Mouse (Mus musculus) CH12.LX (cell line): ENCODE measurements around the gene Rnf43. TPM values are rescaled to one million over a fixed set of nuclear protein-coding genes. Genes with fewer than 3 reads are reported as not detected.

ENCODE experiments used
- DNase-seq: peaks from one replicate; pipeline ENCODE4 v3.0.0-alpha.2; 2013; ENCODE audit errors: extremely low read depth
- H3K27ac ChIP-seq: 2 replicates; pipeline ENCODE4 v1.5.1; 2012; ENCODE audit warnings: low read depth, mild to moderate bottlenecking, control low read depth, moderate library complexity; ENCODE audit not compliant: insufficient read depth
- H3K27me3 ChIP-seq: replicated peaks from 2 replicates; pipeline ENCODE3; 2012; ENCODE audit warnings: inconsistent platforms
- H3K36me3 ChIP-seq, 2 experiments: replicated peaks in 1 of 2; 2 replicates each; pipeline versions ENCODE3 to v1.6.1; 2012; ENCODE audit warnings: inconsistent platforms in 1 of 2, low read length in 1 of 2, mild to moderate bottlenecking in 1 of 2, mixed read lengths in 1 of 2, moderate library complexity in 1 of 2; ENCODE audit not compliant: control insufficient read depth in 1 of 2, insufficient read depth in 1 of 2
- H3K4me1 ChIP-seq, 2 experiments: 2 replicates each; pipeline ENCODE4 v1.6.1; 2012; ENCODE audit warnings: inconsistent platforms in 1 of 2, moderate library complexity in 1 of 2; ENCODE audit not compliant: insufficient read depth in 2 of 2, control insufficient read depth in 1 of 2
- H3K4me2 ChIP-seq: 2 replicates; pipeline ENCODE4 v1.6.1; 2012; ENCODE audit warnings: low read depth, mild to moderate bottlenecking, control low read depth; ENCODE audit not compliant: poor library complexity, insufficient read depth, severe bottlenecking
- H3K4me3 ChIP-seq, 3 experiments: fragments of 150-350 bp in 1 of 3; sonication (generic) in 1 of 3; replicated peaks in 1 of 3; 2 replicates each; pipeline versions ENCODE3 to v1.5.1; 2011 to 2012; ENCODE audit warnings: low read depth in 2 of 3, low read length in 2 of 3, mild to moderate bottlenecking in 2 of 3, moderate library complexity in 2 of 3, control low read depth in 1 of 3, improper control_type of control experiment in 1 of 3, inconsistent platforms in 1 of 3, mixed read lengths in 1 of 3; ENCODE audit not compliant: poor library complexity in 1 of 3
- H3K79me2 ChIP-seq: replicated peaks from 2 replicates; pipeline ENCODE4 v1.6.1; 2012; ENCODE audit warnings: mild to moderate bottlenecking, moderate library complexity; ENCODE audit not compliant: control insufficient read depth, poor library complexity, insufficient read depth, severe bottlenecking; ENCODE audit errors: extremely low read depth
- H3K9ac ChIP-seq: 2 replicates; pipeline ENCODE4 v1.6.1; 2012; ENCODE audit warnings: low read depth, mild to moderate bottlenecking, control low read depth, moderate library complexity; ENCODE audit not compliant: insufficient read depth
- H3K9me3 ChIP-seq: replicated peaks from 2 replicates; pipeline ENCODE3; 2012; ENCODE audit warnings: low read length, inconsistent platforms, mixed read lengths
- CTCF ChIP-seq, 2 experiments: IDR thresholded peaks in 1 of 2; conservative IDR thresholded peaks in 1 of 2; 2 replicates each; pipeline ENCODE4 v1.5.1; 2011 to 2012; ENCODE audit warnings: low read depth in 2 of 2, low read length in 2 of 2, improper control_type of control experiment in 1 of 2, inconsistent platforms in 1 of 2, mild to moderate bottlenecking in 1 of 2, moderate library complexity in 1 of 2
- EP300 ChIP-seq: IDR thresholded peaks from 2 replicates; pipeline ENCODE4 v1.6.1; 2011; ENCODE audit warnings: low read length, improper control_type of control experiment
- ETS1 ChIP-seq: conservative IDR thresholded peaks from 2 replicates; pipeline ENCODE4 v1.6.1; 2012; ENCODE audit warnings: low read depth, mild to moderate bottlenecking, inconsistent platforms, low read length, improper control_type of control experiment, moderate library complexity
- GABPA ChIP-seq: IDR thresholded peaks from 2 replicates; pipeline ENCODE4 v1.6.1; 2012; ENCODE audit warnings: low read depth, low read length, improper control_type of control experiment, inconsistent platforms; ENCODE audit not compliant: insufficient replicate concordance
- JUN ChIP-seq: IDR thresholded peaks from 2 replicates; pipeline ENCODE4 v1.6.1; 2011; ENCODE audit warnings: low read depth, mild to moderate bottlenecking, low read length, improper control_type of control experiment, moderate library complexity; ENCODE audit not compliant: insufficient read depth
- MAFK ChIP-seq: IDR thresholded peaks from 2 replicates; pipeline ENCODE4 v1.6.1; 2011; ENCODE audit warnings: low read length, improper control_type of control experiment; ENCODE audit not compliant: insufficient replicate concordance
- MAX ChIP-seq: IDR thresholded peaks from 2 replicates; pipeline ENCODE4 v1.6.1; 2011; ENCODE audit warnings: low read length, improper control_type of control experiment
- MAZ ChIP-seq: IDR thresholded peaks from 2 replicates; pipeline ENCODE4 v1.6.1; 2012; ENCODE audit warnings: low read depth, mild to moderate bottlenecking, inconsistent platforms, low read length, improper control_type of control experiment, moderate library complexity
- POLR2A ChIP-seq: IDR thresholded peaks from 2 replicates; pipeline ENCODE4 v1.6.1; 2011; ENCODE audit warnings: low read depth, mild to moderate bottlenecking, improper control_type of control experiment, low read length
- RAD21 ChIP-seq: IDR thresholded peaks from 2 replicates; pipeline ENCODE4 v1.6.1; 2011; ENCODE audit warnings: low read depth, mild to moderate bottlenecking, low read length, improper control_type of control experiment, moderate library complexity
- SMC3 ChIP-seq: IDR thresholded peaks from 2 replicates; pipeline ENCODE4 v1.6.1; 2011; ENCODE audit warnings: low read depth, low read length, improper control_type of control experiment
- TBP ChIP-seq: conservative IDR thresholded peaks from 2 replicates; pipeline ENCODE4 v1.6.1; 2011; ENCODE audit warnings: low read depth, low read length, improper control_type of control experiment
- TCF12 ChIP-seq: IDR thresholded peaks from 2 replicates; pipeline ENCODE4 v1.6.1; 2014; ENCODE audit warnings: low read depth, mild to moderate bottlenecking, inconsistent platforms, low read length, improper control_type of control experiment
- UBTF ChIP-seq: IDR thresholded peaks from 2 replicates; pipeline ENCODE4 v1.6.1; 2012; ENCODE audit warnings: low read depth, mild to moderate bottlenecking, inconsistent platforms, low read length, improper control_type of control experiment, moderate library complexity
- USF1 ChIP-seq: IDR thresholded peaks from 2 replicates; pipeline ENCODE4 v1.6.1; 2014; ENCODE audit warnings: low read depth, mild to moderate bottlenecking, inconsistent platforms, low read length, improper control_type of control experiment
- USF2 ChIP-seq: conservative IDR thresholded peaks from 2 replicates; pipeline ENCODE4 v1.6.1; 2011; ENCODE audit warnings: low read depth, low read length, improper control_type of control experiment
- ZC3H11A ChIP-seq: IDR thresholded peaks from 2 replicates; pipeline ENCODE4 v1.6.1; 2012; ENCODE audit warnings: low read depth, mild to moderate bottlenecking, inconsistent platforms, low read length, improper control_type of control experiment
- dilution Hi-C: fragments of 300-500 bp; cut with MboI; formaldehyde crosslinking; loops from 2 replicates; pipeline ENCODE4 v1.14.3; 2020; ENCODE audit warnings: low sequenced_read_pairs; ENCODE audit not compliant: extremely low pct_unique_long_range_greater_than_20kb, extremely low pct_ligation_motif_present
- in situ Hi-C: fragments of 300-500 bp; cut with MboI; formaldehyde crosslinking; loops from 3 replicates; pipeline ENCODE4 v1.14.3; 2019; ENCODE audit warnings: low sequenced_read_pairs, low pct_ligation_motif_present, low pct_unique_long_range_greater_than_20kb, mixed read lengths
- polyA plus RNA-seq: library from polyadenylated mRNA; unstranded; fragments of >175 nt; gene quantifications from 2 replicates; pipeline ENCODE4 v1.2.1, GENCODE M21; 2012; ENCODE audit warnings: low read depth; ENCODE audit not compliant: insufficient read length
- total RNA-seq, 2 experiments: library from RNA; depleted of rRNA; stranded (reverse); fragments of 300-350 nt in 1 of 2; fragments of >200 nt in 1 of 2; gene quantifications; 2 replicates each; pipeline ENCODE4 v1.2.3; 2012 to 2014

The Rnf43 gene
- total and polyA plus RNA-seq, 3 experiments, result 12.2 to 27.7 (median 26.3) TPM

DNA sequence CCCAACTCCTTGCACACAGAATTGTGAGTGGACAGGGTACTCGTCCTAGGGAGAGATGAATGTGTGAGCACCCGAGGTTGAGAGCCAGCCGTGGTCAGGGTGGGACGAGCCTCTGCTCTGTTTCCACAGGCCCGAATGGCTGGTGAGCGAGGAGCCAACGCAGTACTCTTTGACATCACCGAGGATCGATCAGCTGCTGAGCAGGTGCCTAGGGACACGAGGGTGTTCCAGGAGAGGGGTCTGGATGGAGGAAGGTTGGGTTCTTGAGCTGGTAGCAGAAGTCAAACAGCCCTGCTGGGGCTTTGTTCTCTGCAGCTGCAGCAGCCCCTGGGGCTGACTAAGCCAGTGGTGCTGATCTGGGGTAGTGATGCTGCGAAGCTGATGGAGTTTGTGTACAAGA lies 64.5 kb downstream of the Rnf43 start:
- H3K9ac ChIP-seq, result no peak overlapping the region
- no peaks in the 10 kb centered on the region for H3K27me3 ChIP-seq
- in situ Hi-C loops, result no loop called here
- H3K4me1 ChIP-seq, result peaks cover 0 to 17% of the 10 kb centered on the region in 2 experiments; a peak in 2 of 4 replicates
- no peak for TF ChIP-seq USF2
- TF ChIP-seq TCF12, result no peak
- TF ChIP-seq UBTF, result no peak
- TF ChIP-seq SMC3, result no peak
- TF ChIP-seq ZC3H11A, result no peak
- no peak for TF ChIP-seq USF1
- no peak for TF ChIP-seq ETS1
- TF ChIP-seq MAFK, result no peak
- no peak for TF ChIP-seq RAD21
- no peak for TF ChIP-seq EP300
- no peak for TF ChIP-seq MAX
- peaks cover 71 to 95% of the 10 kb centered on the region in 2 experiments for H3K36me3 ChIP-seq
- dilution Hi-C loops, result no loop called here
- peaks cover 5% of the 10 kb centered on the region for H3K79me2 ChIP-seq
- no peak for DNase-seq
- H3K27ac ChIP-seq, result no peak overlapping the region
- no peak overlapping the region for H3K4me2 ChIP-seq
- no peak overlapping the region for H3K4me3 ChIP-seq
- peaks cover 2% of the 10 kb centered on the region for H3K9me3 ChIP-seq

DNA sequence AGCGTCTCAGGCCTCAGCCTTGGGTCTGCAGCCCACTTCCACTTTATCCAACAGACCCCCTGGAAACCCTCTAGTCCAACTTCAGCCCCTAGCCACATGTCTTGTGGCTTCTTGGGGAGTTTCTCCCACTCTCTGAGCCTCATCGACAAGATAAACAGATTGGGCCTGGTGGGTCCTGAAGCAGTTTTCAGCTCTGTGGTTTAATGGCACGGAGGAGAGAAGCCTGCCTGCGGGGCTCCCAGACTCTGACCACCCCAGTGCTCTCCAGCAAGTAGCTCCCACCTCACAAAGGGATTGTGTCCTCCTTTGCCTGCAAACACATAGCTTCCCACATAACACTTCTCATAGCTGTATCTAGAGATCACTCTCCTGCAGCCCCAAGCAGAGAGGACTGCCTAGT lies 64.9 kb downstream of the Rnf43 start:
- no peaks in the 10 kb centered on the region for H3K27me3 ChIP-seq
- no peak overlapping the region for H3K4me2 ChIP-seq
- peaks cover 2% of the 10 kb centered on the region for H3K9me3 ChIP-seq
- in situ Hi-C loops, result no loop called here
- DNase-seq, result no peak
- dilution Hi-C loops, result no loop called here
- H3K4me3 ChIP-seq, result no peak overlapping the region
- no peak overlapping the region for H3K27ac ChIP-seq
- TF ChIP-seq GABPA (no peak), ZC3H11A (no peak), ETS1 (no peak), CTCF (conservative IDR thresholded peaks at IDR 0.05 in 1 of 2, IDR thresholded peaks at IDR 0.05 in 1 of 2; ENCODE audit: low read depth in 2 of 2, low read length in 2 of 2) (no peak), JUN (no peak), MAZ (no peak), TBP (no peak), POLR2A (no peak), UBTF (no peak)
- H3K4me1 ChIP-seq, result peaks cover 0 to 17% of the 10 kb centered on the region in 2 experiments; a peak in 2 of 4 replicates
- peaks cover 5% of the 10 kb centered on the region for H3K79me2 ChIP-seq
- H3K9ac ChIP-seq, result no peak overlapping the region
- peaks cover 74 to 96% of the 10 kb centered on the region in 2 experiments for H3K36me3 ChIP-seq
